Mouse (Mus musculus): ENCODE data around the gene Gm3629. TPM values are rescaled to one million over a fixed set of nuclear protein-coding genes. Genes with fewer than 3 reads are reported as not detected.
"Not testable (repeated sequence)": the region's sequence is repeated elsewhere in the genome, so short reads cannot be mapped to it uniquely, and the experiment has no call there.

The Gm3629 gene
- polyA plus RNA-seq (2014; fragmentation: Nextera tagmentation; extraction: Ambion mirVana), result 0.30 and 0.52 TPM in 2 replicates

DNA sequence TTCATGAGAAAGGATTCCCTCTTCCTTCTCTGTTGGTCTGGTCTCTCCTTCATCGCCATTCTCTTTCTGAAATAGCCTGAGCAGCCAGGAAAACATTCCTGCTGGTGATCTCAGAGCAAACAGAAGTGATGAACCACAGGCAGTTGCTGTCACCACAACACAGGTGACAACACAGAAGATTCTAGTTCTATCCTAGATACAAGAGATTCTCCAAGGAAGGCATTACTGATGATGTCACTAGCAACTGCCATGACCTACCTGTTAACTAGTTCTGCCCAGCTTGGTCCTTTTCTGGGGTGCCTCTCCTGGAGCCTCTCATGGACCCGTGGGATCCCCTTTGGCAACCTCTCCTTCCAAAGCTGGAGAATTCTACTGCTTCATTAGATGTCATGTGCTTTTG, at the start of gene Gm3629:
TSS of gene Gm3629 (minus strand) at position 101 of the 400 bp plus-strand sequence.
- DNase-seq (ENCODE audit: low spot score); H3K36me3 ChIP-seq (replicated peaks; ENCODE audit: control insufficient read depth, insufficient read depth); H3K4me1 ChIP-seq (replicated peaks; ENCODE audit: control insufficient read depth, insufficient read depth, low read length); ATAC-seq (ENCODE audit: low FRiP score); H3K9ac ChIP-seq; H3K27ac ChIP-seq; H3K9me3 ChIP-seq (ENCODE audit: control insufficient read depth, low read length); H3K4me3 ChIP-seq (replicated peaks; ENCODE audit: low read length); H3K27me3 ChIP-seq (ENCODE audit: control insufficient read depth, insufficient read depth, low read length); H3K4me2 ChIP-seq (replicated peaks): not testable (repeated sequence)
- 29% methylated on average over 1 of the region's 2 CpGs for WGBS

DNA sequence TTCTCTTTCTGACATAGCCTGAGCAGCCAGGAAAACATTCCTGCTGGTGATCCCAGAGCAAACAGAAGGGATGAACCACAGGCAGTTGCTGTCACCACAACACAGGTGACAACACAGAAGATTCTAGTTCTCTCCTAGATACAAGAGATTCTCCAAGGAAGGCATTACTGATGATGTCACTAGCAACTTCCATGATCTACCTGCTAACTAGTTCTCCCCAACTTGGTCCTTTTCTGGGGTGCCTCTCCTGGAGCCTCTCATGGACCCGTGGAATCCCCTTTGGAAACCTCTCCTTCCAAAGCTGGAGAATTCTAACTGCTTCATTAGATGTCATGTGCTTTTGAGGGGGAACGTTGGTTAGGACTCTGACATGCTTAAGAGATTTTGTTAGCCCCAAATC, 31.9 kb upstream of the Gm3629 start, which contains the start of gene Gm3460:
TSS of gene Gm3460 (minus strand) at position 101 of the 400 bp plus-strand sequence.
- not testable (repeated sequence) for H3K9ac ChIP-seq; H3K9me3 ChIP-seq (ENCODE audit: control insufficient read depth, low read length); H3K27me3 ChIP-seq (ENCODE audit: control insufficient read depth, insufficient read depth, low read length); ATAC-seq (ENCODE audit: low FRiP score); H3K4me2 ChIP-seq (replicated peaks); H3K4me1 ChIP-seq (replicated peaks; ENCODE audit: control insufficient read depth, insufficient read depth, low read length); DNase-seq (ENCODE audit: low spot score); H3K27ac ChIP-seq; H3K4me3 ChIP-seq (replicated peaks; ENCODE audit: low read length); H3K36me3 ChIP-seq (replicated peaks; ENCODE audit: control insufficient read depth, insufficient read depth)
- WGBS, result 75% methylated on average over 1 of the region's 2 CpGs

DNA sequence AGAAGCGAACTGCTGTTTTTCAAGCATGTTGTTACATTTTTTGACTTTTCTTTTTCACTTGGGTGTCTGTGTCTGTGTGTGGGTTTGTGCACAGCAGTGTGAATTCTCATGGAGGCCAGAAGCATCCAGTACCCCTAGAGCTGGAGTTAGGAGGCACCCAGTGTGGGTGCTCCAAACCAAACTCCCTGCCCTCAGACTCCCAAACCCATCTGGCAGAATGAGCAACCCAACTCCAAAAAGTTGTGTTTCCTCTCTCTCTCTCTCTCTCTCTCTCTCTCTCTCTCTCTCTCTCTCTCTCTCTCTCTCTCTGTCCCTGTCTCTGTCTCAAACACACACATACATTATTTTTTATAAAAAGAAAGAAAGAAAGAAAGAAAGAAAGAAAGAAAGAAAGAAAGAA, 16.0 kb upstream of the Gm3629 start:
- WGBS, result no CpG with 5 or more reads among the region's 1 CpGs
- not testable (repeated sequence) for H3K4me2 ChIP-seq (replicated peaks); H3K27ac ChIP-seq; ATAC-seq (ENCODE audit: low FRiP score); H3K36me3 ChIP-seq (replicated peaks; ENCODE audit: control insufficient read depth, insufficient read depth); H3K27me3 ChIP-seq (ENCODE audit: control insufficient read depth, insufficient read depth, low read length); H3K4me3 ChIP-seq (replicated peaks; ENCODE audit: low read length); DNase-seq (ENCODE audit: low spot score); H3K9me3 ChIP-seq (ENCODE audit: control insufficient read depth, low read length); H3K9ac ChIP-seq; H3K4me1 ChIP-seq (replicated peaks; ENCODE audit: control insufficient read depth, insufficient read depth, low read length)

DNA sequence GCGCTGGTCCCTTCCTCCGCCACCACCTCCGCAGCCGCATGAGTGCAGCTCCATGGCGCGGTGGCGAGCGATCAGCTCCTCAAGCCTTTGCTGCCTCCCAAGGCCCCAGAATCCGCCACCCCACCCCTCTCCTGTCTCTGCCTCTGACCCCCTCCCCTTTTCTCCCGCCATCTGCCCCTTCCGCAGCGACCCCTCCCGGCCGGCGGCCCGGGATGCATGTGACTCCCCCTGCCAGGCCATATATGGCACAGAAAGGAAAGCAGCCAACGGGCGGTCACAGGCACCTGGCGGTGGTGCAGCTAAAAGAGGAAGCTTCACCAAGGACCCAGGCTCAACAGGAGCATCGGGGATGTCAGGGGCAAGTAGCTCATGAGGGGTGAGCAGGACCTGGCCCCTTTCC, 14.6 kb upstream of the Gm3629 start:
- DNase-seq (ENCODE audit: low spot score), result peak; percentile 45
- not testable (repeated sequence) for ATAC-seq (ENCODE audit: low FRiP score); H3K27ac ChIP-seq; H3K27me3 ChIP-seq (ENCODE audit: control insufficient read depth, insufficient read depth, low read length); H3K4me1 ChIP-seq (replicated peaks; ENCODE audit: control insufficient read depth, insufficient read depth, low read length); H3K9me3 ChIP-seq (ENCODE audit: control insufficient read depth, low read length); H3K36me3 ChIP-seq (replicated peaks; ENCODE audit: control insufficient read depth, insufficient read depth)
- Histone ChIP-seq H3K9ac (peak overlapping the region; percentile 52; the same call in 1 of the 2 replicates), H3K4me2 (replicated peaks) (peak overlapping the region; percentile 79), H3K4me3 (replicated peaks; ENCODE audit: low read length) (peak overlapping the region; percentile 34)
- WGBS, result 1% methylated on average over 14 of the region's 20 CpGs

DNA sequence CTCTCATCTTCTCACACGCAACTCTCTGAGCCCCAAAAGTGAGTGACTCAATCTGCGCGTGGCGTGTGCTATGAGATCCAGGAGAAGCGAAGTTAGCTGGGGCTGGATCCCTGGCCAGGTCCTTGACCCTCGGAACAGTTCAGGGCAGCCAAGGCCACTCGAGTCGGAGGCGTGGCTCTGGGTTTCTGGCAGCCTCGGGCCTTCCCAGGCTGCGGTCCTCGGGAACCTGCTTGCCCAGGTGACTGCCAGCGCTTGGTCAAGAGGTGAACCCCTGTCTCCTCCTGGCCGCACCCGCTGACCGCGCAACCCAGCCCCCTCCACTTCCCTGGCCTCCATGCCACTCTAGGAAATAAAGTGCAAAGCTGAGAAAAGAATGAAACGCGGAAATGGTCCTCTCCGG, 14.1 kb upstream of the Gm3629 start:
- not testable (repeated sequence) for H3K27me3 ChIP-seq (ENCODE audit: control insufficient read depth, insufficient read depth, low read length); H3K27ac ChIP-seq; H3K36me3 ChIP-seq (replicated peaks; ENCODE audit: control insufficient read depth, insufficient read depth); H3K4me1 ChIP-seq (replicated peaks; ENCODE audit: control insufficient read depth, insufficient read depth, low read length); H3K9me3 ChIP-seq (ENCODE audit: control insufficient read depth, low read length); ATAC-seq (ENCODE audit: low FRiP score)
- Histone ChIP-seq H3K4me3 (replicated peaks; ENCODE audit: low read length) (peak overlapping the region; percentile 34), H3K9ac (peak overlapping the region; percentile 52), H3K4me2 (replicated peaks) (peak overlapping the region; percentile 79)
- 6% methylated on average over 16 of the region's 20 CpGs for WGBS
- peak; percentile 22 for DNase-seq (ENCODE audit: low spot score)

DNA sequence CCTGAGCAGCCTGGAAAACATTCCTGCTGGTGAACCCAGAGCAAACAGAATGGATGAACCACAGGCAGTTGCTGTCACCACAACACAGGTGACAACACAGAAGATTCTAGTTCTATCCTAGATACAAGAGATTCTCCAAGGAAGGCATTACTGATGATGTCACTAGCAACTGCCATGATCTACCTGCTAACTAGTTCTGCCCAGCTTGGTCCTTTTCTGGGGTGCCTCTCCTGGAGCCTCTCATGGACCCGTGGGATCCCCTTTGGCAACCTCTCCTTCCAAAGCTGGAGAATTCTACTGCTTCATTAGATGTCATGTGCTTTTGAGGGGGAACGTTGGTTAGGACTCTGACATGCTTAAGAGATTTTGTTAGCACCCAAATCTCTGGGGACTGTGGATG, 53.2 kb downstream of the Gm3629 start, which contains the start of gene Gm8356:
TSS of gene Gm8356 (minus strand) at position 101 of the 400 bp plus-strand sequence.
- not testable (repeated sequence) for H3K27me3 ChIP-seq (ENCODE audit: control insufficient read depth, insufficient read depth, low read length); DNase-seq (ENCODE audit: low spot score); ATAC-seq (ENCODE audit: low FRiP score); H3K27ac ChIP-seq; H3K9me3 ChIP-seq (ENCODE audit: control insufficient read depth, low read length); H3K4me1 ChIP-seq (replicated peaks; ENCODE audit: control insufficient read depth, insufficient read depth, low read length); H3K4me3 ChIP-seq (replicated peaks; ENCODE audit: low read length); H3K9ac ChIP-seq; H3K36me3 ChIP-seq (replicated peaks; ENCODE audit: control insufficient read depth, insufficient read depth); H3K4me2 ChIP-seq (replicated peaks)
- WGBS, result no CpG with 5 or more reads among the region's 2 CpGs

Other genes with a start within 250 kb of the Gm3629 start
- gene Gm3618, start 246.9 kb downstream of the Gm3629 start, polyA plus RNA-seq (2014; fragmentation: Nextera tagmentation; extraction: Ambion mirVana), result not detected in 2 replicates
- 0.34 TPM in 1 of 2 replicates, not detected in the other for gene Gm16440, start 200.3 kb downstream of the Gm3629 start, polyA plus RNA-seq (2014; fragmentation: Nextera tagmentation; extraction: Ambion mirVana)
- gene Gm3591, start 178.1 kb downstream of the Gm3629 start, polyA plus RNA-seq (2014; fragmentation: Nextera tagmentation; extraction: Ambion mirVana), result 5.6 and 8.3 TPM in 2 replicates
- not detected in 2 replicates for gene Gm3594, start 146.0 kb downstream of the Gm3629 start, polyA plus RNA-seq (2014; fragmentation: Nextera tagmentation; extraction: Ambion mirVana)
- not detected in 2 replicates for gene Gm8356, start 53.3 kb downstream of the Gm3629 start, polyA plus RNA-seq (2014; fragmentation: Nextera tagmentation; extraction: Ambion mirVana)
- gene Gm3460, start 31.8 kb upstream of the Gm3629 start, polyA plus RNA-seq (2014; fragmentation: Nextera tagmentation; extraction: Ambion mirVana), result not detected in 2 replicates
- gene Gm10251, start 93.6 kb upstream of the Gm3629 start, polyA plus RNA-seq (2014; fragmentation: Nextera tagmentation; extraction: Ambion mirVana), result not detected in 2 replicates
- gene Gm8050, start 129.6 kb upstream of the Gm3629 start, polyA plus RNA-seq (2014; fragmentation: Nextera tagmentation; extraction: Ambion mirVana), result 0.23 TPM in 1 of 2 replicates, not detected in the other
- 16.9 and 18.9 TPM in 2 replicates for gene Gm3636, start 151.7 kb upstream of the Gm3629 start, polyA plus RNA-seq (2014; fragmentation: Nextera tagmentation; extraction: Ambion mirVana)
- not detected in 2 replicates for gene Gm8362, start 183.8 kb upstream of the Gm3629 start, polyA plus RNA-seq (2014; fragmentation: Nextera tagmentation; extraction: Ambion mirVana)
- not detected in 2 replicates for gene Gm3642, start 249.7 kb upstream of the Gm3629 start, polyA plus RNA-seq (2014; fragmentation: Nextera tagmentation; extraction: Ambion mirVana)